Mouse (Mus musculus) CH12.LX (cell line): ENCODE data around the gene Frmd4a. TPM values are rescaled to one million over a fixed set of nuclear protein-coding genes. Genes with fewer than 3 reads are reported as not detected.

Experiments used
- DNase-seq: peaks from one replicate; pipeline ENCODE4 v3.0.0-alpha.2; 2013; ENCODE audit errors: extremely low read depth
- H3K27ac ChIP-seq: 2 replicates; pipeline ENCODE4 v1.5.1; 2012; ENCODE audit warnings: low read depth, mild to moderate bottlenecking, control low read depth, moderate library complexity; ENCODE audit not compliant: insufficient read depth
- H3K27me3 ChIP-seq: replicated peaks from 2 replicates; pipeline ENCODE3; 2012; ENCODE audit warnings: inconsistent platforms
- H3K36me3 ChIP-seq, 2 experiments: replicated peaks in 1 of 2; 2 replicates each; pipeline versions ENCODE3 to v1.6.1; 2012; ENCODE audit warnings: inconsistent platforms in 1 of 2, low read length in 1 of 2, mild to moderate bottlenecking in 1 of 2, mixed read lengths in 1 of 2, moderate library complexity in 1 of 2; ENCODE audit not compliant: control insufficient read depth in 1 of 2, insufficient read depth in 1 of 2
- H3K4me1 ChIP-seq, 2 experiments: 2 replicates each; pipeline ENCODE4 v1.6.1; 2012; ENCODE audit warnings: inconsistent platforms in 1 of 2, moderate library complexity in 1 of 2; ENCODE audit not compliant: insufficient read depth in 2 of 2, control insufficient read depth in 1 of 2
- H3K4me2 ChIP-seq: 2 replicates; pipeline ENCODE4 v1.6.1; 2012; ENCODE audit warnings: low read depth, mild to moderate bottlenecking, control low read depth; ENCODE audit not compliant: poor library complexity, insufficient read depth, severe bottlenecking
- H3K4me3 ChIP-seq, 3 experiments: fragments of 150-350 bp in 1 of 3; sonication (generic) in 1 of 3; replicated peaks in 1 of 3; 2 replicates each; pipeline versions ENCODE3 to v1.5.1; 2011 to 2012; ENCODE audit warnings: low read depth in 2 of 3, low read length in 2 of 3, mild to moderate bottlenecking in 2 of 3, moderate library complexity in 2 of 3, control low read depth in 1 of 3, improper control_type of control experiment in 1 of 3, inconsistent platforms in 1 of 3, mixed read lengths in 1 of 3; ENCODE audit not compliant: poor library complexity in 1 of 3
- H3K79me2 ChIP-seq: replicated peaks from 2 replicates; pipeline ENCODE4 v1.6.1; 2012; ENCODE audit warnings: mild to moderate bottlenecking, moderate library complexity; ENCODE audit not compliant: control insufficient read depth, poor library complexity, insufficient read depth, severe bottlenecking; ENCODE audit errors: extremely low read depth
- H3K9ac ChIP-seq: 2 replicates; pipeline ENCODE4 v1.6.1; 2012; ENCODE audit warnings: low read depth, mild to moderate bottlenecking, control low read depth, moderate library complexity; ENCODE audit not compliant: insufficient read depth
- H3K9me3 ChIP-seq: replicated peaks from 2 replicates; pipeline ENCODE3; 2012; ENCODE audit warnings: low read length, inconsistent platforms, mixed read lengths
- BHLHE40 ChIP-seq: IDR thresholded peaks from 2 replicates; pipeline ENCODE4 v1.6.1; 2011; ENCODE audit warnings: mild to moderate bottlenecking, low read depth, low read length, improper control_type of control experiment
- E2F4 ChIP-seq: IDR thresholded peaks from 2 replicates; pipeline ENCODE4 v1.6.1; 2011; ENCODE audit warnings: low read depth, low read length, improper control_type of control experiment; ENCODE audit not compliant: insufficient replicate concordance
- ELF1 ChIP-seq: IDR thresholded peaks from 2 replicates; pipeline ENCODE4 v1.6.1; 2014; ENCODE audit warnings: low read depth, mild to moderate bottlenecking, inconsistent platforms, low read length, improper control_type of control experiment
- ETS1 ChIP-seq: conservative IDR thresholded peaks from 2 replicates; pipeline ENCODE4 v1.6.1; 2012; ENCODE audit warnings: low read depth, mild to moderate bottlenecking, inconsistent platforms, low read length, improper control_type of control experiment, moderate library complexity
- GABPA ChIP-seq: IDR thresholded peaks from 2 replicates; pipeline ENCODE4 v1.6.1; 2012; ENCODE audit warnings: low read depth, low read length, improper control_type of control experiment, inconsistent platforms; ENCODE audit not compliant: insufficient replicate concordance
- IRF4 ChIP-seq: IDR thresholded peaks from 2 replicates; pipeline ENCODE4 v1.6.1; 2014; ENCODE audit warnings: low read depth, mild to moderate bottlenecking, inconsistent platforms, low read length, improper control_type of control experiment
- JUN ChIP-seq: IDR thresholded peaks from 2 replicates; pipeline ENCODE4 v1.6.1; 2011; ENCODE audit warnings: low read depth, mild to moderate bottlenecking, low read length, improper control_type of control experiment, moderate library complexity; ENCODE audit not compliant: insufficient read depth
- MAX ChIP-seq: IDR thresholded peaks from 2 replicates; pipeline ENCODE4 v1.6.1; 2011; ENCODE audit warnings: low read length, improper control_type of control experiment
- MAZ ChIP-seq: IDR thresholded peaks from 2 replicates; pipeline ENCODE4 v1.6.1; 2012; ENCODE audit warnings: low read depth, mild to moderate bottlenecking, inconsistent platforms, low read length, improper control_type of control experiment, moderate library complexity
- MEF2A ChIP-seq: IDR thresholded peaks from 2 replicates; pipeline ENCODE4 v1.6.1; 2014; ENCODE audit warnings: low read depth, mild to moderate bottlenecking, inconsistent platforms, low read length, improper control_type of control experiment, borderline replicate concordance
- MYC ChIP-seq: IDR thresholded peaks from 2 replicates; pipeline ENCODE4 v1.6.1; 2011; ENCODE audit warnings: low read depth, mild to moderate bottlenecking, improper control_type of control experiment, low read length
- NRF1 ChIP-seq: IDR thresholded peaks from 2 replicates; pipeline ENCODE4 v1.6.1; 2014; ENCODE audit warnings: low read depth, mild to moderate bottlenecking, inconsistent platforms, low read length, improper control_type of control experiment, moderate library complexity
- PAX5 ChIP-seq: IDR thresholded peaks from 2 replicates; pipeline ENCODE4 v1.6.1; 2012; ENCODE audit warnings: low read length, inconsistent platforms, mixed read lengths
- POLR2A ChIP-seq: IDR thresholded peaks from 2 replicates; pipeline ENCODE4 v1.6.1; 2011; ENCODE audit warnings: low read depth, mild to moderate bottlenecking, improper control_type of control experiment, low read length
- POLR2AphosphoS2 ChIP-seq: IDR thresholded peaks from 2 replicates; pipeline ENCODE4 v1.6.1; 2011; ENCODE audit warnings: low read depth, low read length, improper control_type of control experiment
- RCOR1 ChIP-seq: conservative IDR thresholded peaks from 2 replicates; pipeline ENCODE4 v1.6.1; 2012; ENCODE audit warnings: low read depth, mild to moderate bottlenecking, inconsistent platforms, low read length, improper control_type of control experiment
- SIN3A ChIP-seq: IDR thresholded peaks from 2 replicates; pipeline ENCODE4 v1.6.1; 2012; ENCODE audit warnings: low read length, improper control_type of control experiment, inconsistent platforms
- TBP ChIP-seq: conservative IDR thresholded peaks from 2 replicates; pipeline ENCODE4 v1.6.1; 2011; ENCODE audit warnings: low read depth, low read length, improper control_type of control experiment
- UBTF ChIP-seq: IDR thresholded peaks from 2 replicates; pipeline ENCODE4 v1.6.1; 2012; ENCODE audit warnings: low read depth, mild to moderate bottlenecking, inconsistent platforms, low read length, improper control_type of control experiment, moderate library complexity
- USF1 ChIP-seq: IDR thresholded peaks from 2 replicates; pipeline ENCODE4 v1.6.1; 2014; ENCODE audit warnings: low read depth, mild to moderate bottlenecking, inconsistent platforms, low read length, improper control_type of control experiment
- ZKSCAN1 ChIP-seq: IDR thresholded peaks from 2 replicates; pipeline ENCODE4 v1.6.1; 2012; ENCODE audit warnings: low read depth, inconsistent platforms, low read length, improper control_type of control experiment, borderline replicate concordance
- dilution Hi-C: fragments of 300-500 bp; cut with MboI; formaldehyde crosslinking; loops from 2 replicates; pipeline ENCODE4 v1.14.3; 2020; ENCODE audit warnings: low sequenced_read_pairs; ENCODE audit not compliant: extremely low pct_unique_long_range_greater_than_20kb, extremely low pct_ligation_motif_present
- in situ Hi-C: fragments of 300-500 bp; cut with MboI; formaldehyde crosslinking; loops from 3 replicates; pipeline ENCODE4 v1.14.3; 2019; ENCODE audit warnings: low sequenced_read_pairs, low pct_ligation_motif_present, low pct_unique_long_range_greater_than_20kb, mixed read lengths
- polyA plus RNA-seq: library from polyadenylated mRNA; unstranded; fragments of >175 nt; gene quantifications from 2 replicates; pipeline ENCODE4 v1.2.1, GENCODE M21; 2012; ENCODE audit warnings: low read depth; ENCODE audit not compliant: insufficient read length
- total RNA-seq, 2 experiments: library from RNA; depleted of rRNA; stranded (reverse); fragments of 300-350 nt in 1 of 2; fragments of >200 nt in 1 of 2; gene quantifications; 2 replicates each; pipeline ENCODE4 v1.2.3; 2012 to 2014

The Frmd4a gene
- total and polyA plus RNA-seq, 3 experiments, result 0.13 to 2.0 (median 0.32) TPM

- Histone ChIP-seq H3K4me2 (no peak overlapping the region), H3K9me3 (no peaks in the 10 kb centered on the region), H3K27me3 (no peaks in the 10 kb centered on the region), H3K36me3 (no peaks in the 10 kb centered on the region), H3K4me3 (no peak overlapping the region), H3K4me1 (peaks cover 0 to 11% of the 10 kb centered on the region in 2 experiments; a peak in 2 of 4 replicates), H3K79me2 (no peaks in the 10 kb centered on the region), H3K9ac (no peak overlapping the region), H3K27ac (no peak overlapping the region)
- in situ Hi-C loops, result no loop called here
- dilution Hi-C loops, result no loop called here
- TF ChIP-seq NRF1 (no peak), MAX (no peak), MAZ (no peak), BHLHE40 (no peak), SIN3A (no peak), ZKSCAN1 (no peak), RCOR1 (no peak), E2F4 (no peak), GABPA (no peak), PAX5 (no peak), MEF2A (no peak), POLR2AphosphoS2 (no peak), POLR2A (no peak), TBP (no peak)
- no peak for DNase-seq
Observed at GRCm38 (mm10) chr2:4433119-4433518, 415.6 kb downstream of the Frmd4a start.

GRCm38 (mm10) chr2:4435051-4435450, 417.5 kb downstream of the Frmd4a start:
- H3K27ac ChIP-seq, result no peak overlapping the region
- DNase-seq, result no peak
- peaks cover 0 to 11% of the 10 kb centered on the region in 2 experiments; a peak in 2 of 4 replicates for H3K4me1 ChIP-seq
- H3K9me3 ChIP-seq, result no peaks in the 10 kb centered on the region
- no peaks in the 10 kb centered on the region for H3K36me3 ChIP-seq
- in situ Hi-C loops (no loop called here), dilution Hi-C loops (no loop called here)
- H3K79me2 ChIP-seq, result no peaks in the 10 kb centered on the region
- H3K4me2 ChIP-seq, result no peak overlapping the region
- H3K4me3 ChIP-seq, result no peak overlapping the region
- no peak for TF ChIP-seq MYC
- TF ChIP-seq JUN, result no peak
- TF ChIP-seq USF1, result no peak
- no peak for TF ChIP-seq ELF1
- TF ChIP-seq ETS1, result no peak
- no peak for TF ChIP-seq RCOR1
- TF ChIP-seq IRF4, result no peak
- no peak for TF ChIP-seq UBTF
- TF ChIP-seq E2F4, result no peak
- no peak overlapping the region for H3K9ac ChIP-seq
- no peaks in the 10 kb centered on the region for H3K27me3 ChIP-seq
